Mouse (Mus musculus) erythroblast, embryonic 14.5 days (primary cell): Measurements from ENCODE around the gene Hoxb9. TPM values are rescaled to one million over a fixed set of nuclear protein-coding genes. Genes with fewer than 3 reads are reported as not detected.
A peak's percentile ranks its signal among the peaks of the same experiment; 100 is the strongest.

Experiments used
- H3K27me3 ChIP-seq: 2 replicates; pipeline ENCODE4 v1.6.1; 2012; ENCODE audit warnings: inconsistent platforms; ENCODE audit not compliant: control insufficient read depth
- H3K36me3 ChIP-seq: 2 replicates; pipeline ENCODE4 v1.6.1; 2012; ENCODE audit warnings: mild to moderate bottlenecking, inconsistent platforms; ENCODE audit not compliant: control insufficient read depth
- H3K4me1 ChIP-seq: 2 replicates; pipeline ENCODE4 v1.6.1; 2012; ENCODE audit warnings: inconsistent platforms; ENCODE audit not compliant: control insufficient read depth
- H3K4me3 ChIP-seq: replicated peaks from 2 replicates; pipeline ENCODE3; 2012; ENCODE audit warnings: moderate library complexity, mild to moderate bottlenecking, inconsistent platforms
- H3K9me3 ChIP-seq: 2 replicates; pipeline ENCODE4 v1.6.1; 2012; ENCODE audit warnings: low read length, inconsistent platforms, mixed read lengths; ENCODE audit not compliant: control insufficient read depth
- GATA1 ChIP-seq: IDR thresholded peaks from 2 replicates; pipeline ENCODE4 v1.6.1; 2012; ENCODE audit warnings: low read length, inconsistent platforms, mixed read lengths
- TAL1 ChIP-seq: IDR thresholded peaks from 3 replicates; pipeline ENCODE4 v1.6.1; 2012; ENCODE audit warnings: low read length, inconsistent platforms, mixed read lengths
- polyA plus RNA-seq: library from polyadenylated mRNA; stranded (reverse); fragments of >175 nt; gene quantifications from 2 replicates; pipeline ENCODE4 v1.2.3, GENCODE M21; 2012

The Hoxb9 gene
- polyA plus RNA-seq, 1 experiment: not detected

GRCm38 (mm10) chr11:96316696-96317607 lies 45.7 kb downstream of the Hoxb9 start:
- TF ChIP-seq GATA1 (no peak), TAL1 (no peak)
- Histone ChIP-seq H3K9me3 (no peaks in the 10 kb centered on the region), H3K4me1 (no peaks in the 10 kb centered on the region), H3K36me3 (no peaks in the 10 kb centered on the region), H3K4me3 (no peak overlapping the region), H3K27me3 (peaks cover 99% of the 10 kb centered on the region)

DNA sequence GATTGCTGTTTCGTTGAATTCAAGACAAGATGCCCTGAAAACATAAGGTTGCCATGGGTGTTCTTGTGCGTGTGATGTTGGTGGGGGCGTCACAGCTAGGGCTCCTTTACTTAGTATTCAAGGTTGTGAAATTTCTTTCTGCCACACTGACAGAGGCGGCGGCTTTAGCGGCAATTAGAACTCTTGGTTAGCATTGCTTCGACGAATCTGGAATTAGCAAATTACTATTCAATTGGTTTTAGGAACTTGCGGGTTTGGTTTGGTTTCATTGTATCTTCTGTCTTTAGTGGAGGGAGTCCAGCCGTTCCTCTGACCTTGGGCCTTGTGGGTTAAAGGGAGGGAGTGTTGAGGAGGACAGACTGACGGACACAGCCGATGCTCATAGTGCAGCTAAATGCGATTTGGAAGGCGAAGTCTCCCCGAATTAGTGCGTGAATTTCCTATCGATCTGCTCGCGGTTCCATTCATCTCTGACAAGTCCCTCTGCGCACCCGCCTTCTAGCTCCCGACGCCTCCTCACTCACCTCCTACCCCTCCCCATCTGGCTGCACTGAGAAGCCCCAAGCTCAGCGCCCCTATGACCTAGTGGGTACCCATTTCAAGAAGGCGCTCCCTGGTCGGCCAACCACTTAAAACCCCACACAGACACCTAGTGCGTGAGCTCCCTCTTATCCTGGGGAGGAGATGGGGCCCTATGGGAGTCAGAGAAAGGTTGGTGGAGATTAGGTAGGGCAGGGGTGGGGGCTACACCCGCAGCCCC lies 46.5 kb downstream of the Hoxb9 start, which contains the start of gene Hoxb4:
Gene Hoxb4, plus strand, starts transcription at position 660 of the 760 bp plus-strand sequence.
- Histone ChIP-seq H3K4me3 (peak within 1 kb of the TSS; percentile 16), H3K4me1 (no peaks in the 10 kb centered on the region), H3K9me3 (no peaks in the 10 kb centered on the region), H3K27me3 (peaks cover 99% of the 10 kb centered on the region), H3K36me3 (no peaks in the 10 kb centered on the region)
- TF ChIP-seq TAL1 (no peak), GATA1 (no peak)

- peaks cover 97% of the 10 kb centered on the region for H3K27me3 ChIP-seq
- no peaks in the 10 kb centered on the region for H3K36me3 ChIP-seq
- H3K4me1 ChIP-seq: no peaks in the 10 kb centered on the region
- H3K4me3 ChIP-seq: no peak overlapping the region
- TF ChIP-seq TAL1 (no peak), GATA1 (no peak)
- no peaks in the 10 kb centered on the region for H3K9me3 ChIP-seq
Measured at GRCm38 (mm10) chr11:96318368-96319070, 47.3 kb downstream of the Hoxb9 start.

DNA sequence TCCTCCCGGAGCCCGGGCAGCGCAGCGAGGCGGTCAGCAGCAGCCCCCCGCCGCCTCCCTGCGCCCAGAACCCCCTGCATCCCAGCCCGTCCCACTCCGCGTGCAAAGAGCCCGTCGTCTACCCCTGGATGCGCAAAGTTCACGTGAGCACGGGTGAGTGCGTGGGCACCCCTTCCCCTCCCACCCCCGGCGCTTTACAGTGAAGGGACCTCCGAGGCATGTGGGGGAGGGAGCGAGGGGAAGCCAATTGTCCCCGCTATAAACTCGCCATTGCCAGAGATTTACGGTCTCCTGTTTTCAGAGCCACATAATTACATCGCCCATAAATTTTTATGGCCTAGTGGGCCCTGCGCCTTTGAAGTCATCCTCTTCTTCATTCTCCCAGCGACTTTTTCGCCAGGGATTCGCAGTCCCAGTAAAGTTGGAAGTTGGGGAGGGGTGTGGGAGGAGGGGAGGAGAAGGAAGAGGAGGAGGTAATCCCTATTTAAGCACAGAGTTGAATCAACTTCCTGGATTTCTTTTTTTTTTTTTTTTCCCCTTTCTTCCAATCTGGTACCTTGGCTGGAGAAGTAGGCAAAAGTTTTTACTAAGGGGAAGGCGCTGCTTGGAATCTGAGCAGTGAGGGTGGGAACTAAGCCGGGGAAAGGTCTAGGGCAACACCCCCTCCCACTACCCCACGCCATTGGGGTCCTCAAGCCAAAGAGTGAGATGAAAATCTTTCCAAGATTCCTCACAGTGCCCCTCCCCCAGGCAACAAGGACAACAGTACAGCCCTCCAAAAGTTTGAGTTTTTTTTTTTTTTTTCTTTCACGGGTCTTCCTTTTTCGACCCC lies 48.0 kb downstream of the Hoxb9 start:
- H3K36me3 ChIP-seq: no peaks in the 10 kb centered on the region
- TF ChIP-seq TAL1: no peak
- no peak for TF ChIP-seq GATA1
- no peaks in the 10 kb centered on the region for H3K4me1 ChIP-seq
- H3K27me3 ChIP-seq: peaks cover 96% of the 10 kb centered on the region
- H3K9me3 ChIP-seq: no peaks in the 10 kb centered on the region
- H3K4me3 ChIP-seq: peak overlapping the region; percentile 16

GRCm38 (mm10) chr11:96319910-96320309 lies 48.7 kb downstream of the Hoxb9 start:
- Histone ChIP-seq H3K9me3 (no peaks in the 10 kb centered on the region), H3K4me1 (no peaks in the 10 kb centered on the region), H3K27me3 (peaks cover 96% of the 10 kb centered on the region), H3K36me3 (no peaks in the 10 kb centered on the region), H3K4me3 (no peak overlapping the region)
- TF ChIP-seq GATA1 (no peak), TAL1 (no peak)

- TF ChIP-seq TAL1 (no peak), GATA1 (no peak)
Measured at GRCm38 (mm10) chr11:96320688-96321087, 49.4 kb downstream of the Hoxb9 start.

GRCm38 (mm10) chr11:96321846-96322245 lies 50.6 kb downstream of the Hoxb9 start:
- Histone ChIP-seq H3K36me3 (no peaks in the 10 kb centered on the region), H3K9me3 (no peaks in the 10 kb centered on the region), H3K4me3 (no peak overlapping the region), H3K4me1 (no peaks in the 10 kb centered on the region), H3K27me3 (peaks cover 96% of the 10 kb centered on the region)
- TF ChIP-seq TAL1 (no peak), GATA1 (no peak)

More at GRCm38 (mm10) chr11:96320688-96321087, 49.4 kb downstream of the Hoxb9 start:
- H3K27me3 ChIP-seq: peaks cover 96% of the 10 kb centered on the region
- no peak overlapping the region for H3K4me3 ChIP-seq
- H3K4me1 ChIP-seq: no peaks in the 10 kb centered on the region
- H3K9me3 ChIP-seq: no peaks in the 10 kb centered on the region
- no peaks in the 10 kb centered on the region for H3K36me3 ChIP-seq

GRCm38 (mm10) chr11:96322738-96323137 lies 51.5 kb downstream of the Hoxb9 start:
- no peaks in the 10 kb centered on the region for H3K9me3 ChIP-seq
- no peak for TF ChIP-seq GATA1
- H3K27me3 ChIP-seq: peaks cover 96% of the 10 kb centered on the region
- no peak overlapping the region for H3K4me3 ChIP-seq
- H3K4me1 ChIP-seq: no peaks in the 10 kb centered on the region
- H3K36me3 ChIP-seq: no peaks in the 10 kb centered on the region
